Mouse (Mus musculus) kidney, adult 9 months (tissue): ENCODE measurements at regions not wholly inside any gene's neighbourhood (a gene's known extent, or its start where the extent isn't known, plus 50 kb on each side); places are given as distances from the start of the nearest gene placed in this dataset.

Experiments
- DNase-seq: peaks from one replicate; pipeline ENCODE4 v3.0.0; 2022

- no peak for DNase-seq
Observed at GRCm38 (mm10) chr3:132485553-132485952, 144.1 kb upstream of the Gimd1 start.

DNA sequence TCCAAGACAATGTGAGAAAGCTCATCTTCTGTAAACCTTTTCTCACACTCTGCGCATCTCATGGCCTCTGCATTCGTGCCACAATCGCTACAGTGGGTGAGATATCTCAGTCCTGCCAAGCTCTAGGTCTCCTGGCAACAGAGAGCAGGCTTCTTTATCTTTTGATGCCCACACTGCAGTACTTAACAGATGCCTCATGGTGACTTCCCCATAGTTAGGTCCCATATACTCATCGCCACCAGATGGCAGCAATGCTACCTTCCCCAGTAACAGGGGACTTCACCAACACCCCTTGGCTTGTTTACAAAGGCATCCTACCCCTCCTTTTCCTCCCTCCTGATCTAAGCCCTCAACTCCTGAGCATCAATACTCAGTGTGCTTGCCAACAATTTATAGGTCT is 123.5 kb upstream of the Gimd1 start:
- peak; percentile 54 for DNase-seq

- no peak for DNase-seq
Observed at GRCm38 (mm10) chr3:132510240-132510639, 119.4 kb upstream of the Gimd1 start.

DNA sequence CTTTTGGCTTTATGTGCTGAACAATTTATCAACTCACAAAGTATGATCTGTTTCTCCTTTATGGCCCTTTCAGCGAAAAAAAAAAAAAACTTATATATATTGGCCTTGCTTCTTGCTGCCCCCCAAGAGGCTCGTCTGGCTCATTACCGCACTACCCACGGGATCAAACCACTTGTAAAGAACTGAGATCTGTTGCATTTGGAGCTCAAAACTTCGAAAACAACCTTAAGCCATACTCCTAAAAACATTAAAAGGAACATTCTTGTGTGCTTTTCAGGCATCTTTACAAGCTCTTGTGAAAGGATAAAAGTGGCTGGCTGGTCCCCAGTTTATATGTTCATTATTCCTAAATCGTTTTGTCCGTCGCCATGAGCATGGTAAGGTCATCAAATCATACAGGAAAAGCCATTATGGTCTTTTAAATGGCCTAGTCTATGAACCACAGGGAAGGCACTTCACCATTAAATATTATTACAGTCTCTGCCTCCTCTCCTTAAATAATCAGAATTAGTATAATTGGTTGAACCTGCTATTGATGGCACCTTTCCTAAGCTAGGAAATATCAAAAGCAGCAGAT is 117.0 kb upstream of the Gimd1 start:
- DNase-seq = no peak

DNA sequence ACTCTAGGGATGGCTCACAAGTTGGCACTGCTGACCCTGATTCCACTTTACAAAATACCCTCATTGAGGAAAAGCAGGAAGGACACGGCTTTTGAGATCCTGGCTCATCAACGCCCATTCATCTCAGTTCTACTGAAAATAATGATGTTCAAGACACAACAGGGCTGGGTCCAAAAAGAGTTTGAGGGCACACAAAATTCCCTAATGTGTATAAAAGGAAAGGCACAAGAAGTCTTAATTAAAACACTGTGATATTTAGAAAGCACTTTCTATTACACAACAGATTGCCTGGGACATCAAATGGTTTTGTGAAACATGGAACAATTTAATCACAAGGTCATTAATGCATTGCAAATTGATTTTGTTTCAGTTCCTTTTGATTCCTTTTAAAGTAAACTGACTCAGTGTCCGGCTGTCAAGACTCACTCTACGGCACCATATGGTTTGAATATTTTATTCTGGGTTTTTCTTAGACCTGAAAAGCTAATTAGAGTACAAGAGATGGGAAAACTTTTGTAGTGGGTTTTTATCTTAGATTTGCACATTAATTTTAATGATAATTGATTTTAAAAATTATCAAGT is 96.2 kb upstream of the Gimd1 start:
- DNase-seq = no peak

GRCm38 (mm10) chr3:132539780-132540658 is 89.6 kb upstream of the Gimd1 start:
- no peak for DNase-seq

DNA sequence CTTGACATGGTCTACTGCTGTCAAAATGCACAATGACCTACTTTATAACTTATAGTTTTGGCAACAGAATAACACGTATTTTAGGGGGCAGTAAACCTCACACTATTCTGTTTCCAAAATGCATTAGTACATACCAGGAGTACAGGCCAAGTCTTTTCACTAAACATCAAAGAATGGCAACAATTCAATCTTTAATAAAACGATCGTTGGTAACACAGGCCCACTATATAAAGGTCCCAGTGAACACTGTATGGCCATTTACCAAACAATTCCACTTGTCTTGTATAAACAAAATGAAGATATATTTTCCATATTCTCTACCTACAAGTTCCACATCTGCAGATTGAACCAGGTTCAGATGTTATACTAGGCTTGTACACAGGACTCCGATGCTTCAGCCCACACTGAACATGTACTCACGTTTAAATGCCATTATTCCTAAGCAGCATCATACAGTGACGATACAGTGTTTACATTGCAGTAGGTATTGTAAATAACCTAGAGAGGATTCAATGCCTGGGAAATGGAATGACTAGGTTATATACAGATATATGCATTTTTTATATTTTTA is 78.3 kb upstream of the Gimd1 start:
- no peak for DNase-seq

DNA sequence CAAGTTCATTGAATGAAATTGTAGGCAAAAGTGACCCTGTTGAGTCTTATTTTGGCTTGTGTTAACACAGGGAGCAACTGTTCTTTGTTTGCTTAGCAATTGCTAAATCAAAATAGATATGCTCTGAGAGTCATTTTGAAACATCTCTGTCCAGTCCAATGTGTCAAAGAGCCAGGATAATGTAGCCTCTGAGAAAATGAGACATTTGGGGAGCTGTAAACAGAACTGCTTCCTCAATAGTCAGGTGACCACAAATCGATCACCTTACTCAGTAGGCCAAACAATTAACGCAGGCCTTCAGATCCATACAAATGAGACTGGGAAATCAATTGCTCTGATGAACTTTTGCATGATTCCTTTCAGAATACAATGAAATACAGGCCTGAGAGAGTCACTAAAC is 63.9 kb upstream of the Gimd1 start:
- DNase-seq = no peak

- no peak for DNase-seq
Observed at GRCm38 (mm10) chr3:132566301-132566700, 63.3 kb upstream of the Gimd1 start.
